Mouse (Mus musculus) activated CD4-positive, CD25-positive, alpha-beta regulatory T cell, adult 9 weeks (primary cell): Measurements from ENCODE around the gene Eya3. TPM values are rescaled to one million over a fixed set of nuclear protein-coding genes. Genes with fewer than 3 reads are reported as not detected.

Source experiments
- polyA plus RNA-seq: library from polyadenylated mRNA; unstranded; fragments of 100-300 nt; shearing (Covaris generic); gene quantifications from one replicate; pipeline ENCODE4 v1.2.1, GENCODE M21; 2017

Gene Eya3
- polyA plus RNA-seq, result 48.6 TPM

DNA sequence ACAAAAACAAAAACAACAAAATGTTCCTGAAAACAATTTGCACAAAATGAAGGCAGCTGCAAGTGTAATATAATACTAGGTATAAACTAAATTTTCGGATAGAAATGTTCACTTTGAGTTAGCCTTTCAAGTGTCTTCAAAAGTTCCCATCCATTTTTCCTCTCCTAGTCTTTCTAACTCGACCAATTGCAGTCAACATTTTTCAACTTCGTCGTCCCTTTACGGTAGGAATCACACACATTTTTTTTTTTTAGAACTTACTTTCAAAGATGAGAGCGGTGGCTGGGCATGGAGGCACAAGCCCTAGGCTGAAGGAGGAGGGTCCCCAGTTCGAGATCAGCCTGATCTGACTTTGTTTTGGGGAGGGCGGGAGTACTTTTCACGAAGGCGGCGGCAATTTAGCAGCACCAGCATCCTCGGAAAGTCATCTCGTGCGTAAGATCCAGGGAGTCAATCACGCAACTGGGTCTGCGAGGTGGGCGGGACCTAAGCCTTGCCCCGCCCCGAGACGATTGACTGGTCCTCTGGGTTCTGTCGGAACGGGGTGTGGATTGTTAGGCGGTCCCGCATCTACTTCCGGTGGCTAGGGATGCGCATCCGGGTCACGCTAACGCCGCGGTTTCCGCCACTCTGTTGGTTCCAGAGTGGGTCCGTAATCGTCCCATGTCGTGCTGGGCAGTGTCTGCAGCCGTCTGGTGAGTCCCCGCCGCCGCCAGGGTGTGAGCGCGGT lies at the start of gene Eya3:
Gene Eya3, plus strand, starts transcription at position 527 of the 730 bp plus-strand sequence.

GRCm38 (mm10) chr4:132732148-132732684 lies 93.4 kb downstream of the Eya3 start, which contains the start of gene Xkr8:
Gene Xkr8 (minus strand): TSS chr4:132732546.

GRCm38 (mm10) chr4:132756974-132757373 lies 118.2 kb downstream of the Eya3 start, which contains the start of gene Smpdl3b:
Gene Smpdl3b (minus strand): TSS chr4:132757252.

DNA sequence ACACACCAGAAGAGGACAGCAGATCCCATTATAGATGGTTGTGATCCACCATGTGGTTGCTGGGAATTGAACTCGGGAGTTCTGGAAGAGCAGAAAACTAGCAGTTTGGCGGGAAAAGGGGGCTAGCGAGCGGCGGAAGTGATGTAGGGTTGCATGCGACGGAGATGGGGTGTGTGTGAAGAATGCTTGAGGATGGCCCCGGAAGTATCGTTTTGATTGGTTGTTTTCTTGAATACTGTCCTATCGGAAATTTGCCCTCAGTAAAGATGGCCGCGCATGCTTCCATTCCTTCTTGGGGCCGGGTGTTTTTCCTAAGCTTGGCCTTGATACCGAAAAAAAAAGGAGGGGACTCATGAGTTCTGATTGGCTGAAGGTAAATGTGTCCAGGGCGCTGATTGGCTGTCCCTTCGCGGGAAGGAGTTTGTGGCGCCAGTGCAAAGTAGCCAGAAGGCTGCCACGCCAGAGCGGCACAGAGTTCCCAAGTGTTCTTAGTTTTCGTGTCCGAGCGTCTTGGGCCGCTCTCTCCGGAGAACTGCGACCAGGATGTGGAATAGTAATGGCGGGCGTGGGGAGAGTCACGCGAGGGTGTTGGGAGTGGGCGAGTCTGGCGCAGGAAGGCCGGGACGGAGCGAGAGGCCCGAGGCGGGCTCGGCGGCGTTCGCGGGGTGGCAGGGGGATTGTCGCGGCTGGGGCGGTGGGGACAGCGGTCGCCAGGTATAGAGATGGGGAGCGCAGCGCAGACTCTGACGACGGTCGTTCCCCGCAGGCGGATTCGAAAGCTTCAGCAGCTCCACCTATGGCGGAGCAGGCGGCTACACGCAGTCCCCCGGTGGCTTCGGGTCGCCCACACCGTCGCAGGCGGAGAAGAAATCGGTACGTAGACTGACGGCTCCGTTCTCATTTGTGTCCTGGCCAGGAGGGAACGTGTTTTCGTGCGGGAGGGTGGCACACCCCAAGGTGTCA lies 129.4 kb downstream of the Eya3 start, which contains the start of gene Rpa2:
Gene Rpa2, plus strand, starts transcription at position 419 of the 963 bp plus-strand sequence.

Other genes with a start within 250 kb of the Eya3 start
- gene Phactr4, start 216.5 kb upstream of the Eya3 start, polyA plus RNA-seq, result 4.1 TPM
- 26.8 TPM for gene Med18, start 175.1 kb upstream of the Eya3 start, polyA plus RNA-seq
- gene Sesn2, start 128.5 kb upstream of the Eya3 start, polyA plus RNA-seq, result 14.5 TPM
- gene Atpif1, start 105.3 kb upstream of the Eya3 start, polyA plus RNA-seq, result 251 TPM
- 241 TPM for gene Dnajc8, start 103.4 kb upstream of the Eya3 start, polyA plus RNA-seq
- gene Ptafr, start 74.9 kb upstream of the Eya3 start, polyA plus RNA-seq, result 0.57 TPM
- 7.3 TPM for gene Xkr8, start 93.6 kb downstream of the Eya3 start, polyA plus RNA-seq
- gene Smpdl3b, start 118.3 kb downstream of the Eya3 start, polyA plus RNA-seq, result 2.8 TPM
- gene Rpa2, start 129.3 kb downstream of the Eya3 start, polyA plus RNA-seq, result 59.5 TPM
- 3.2 TPM for gene Themis2, start 157.4 kb downstream of the Eya3 start, polyA plus RNA-seq
- gene Ppp1r8, start 204.2 kb downstream of the Eya3 start, polyA plus RNA-seq, result 61.4 TPM
- gene Stx12, start 245.5 kb downstream of the Eya3 start, polyA plus RNA-seq, result 42.5 TPM